Mouse (Mus musculus) 3T3-L1 (cell line): ENCODE data around the gene Sdr39u1.

Experiments
- DNase-seq: peaks from one replicate; pipeline ENCODE4 v3.0.0-alpha.2; 2015; ENCODE audit warnings: low read depth, low spot score

Gene Sdr39u1

DNA sequence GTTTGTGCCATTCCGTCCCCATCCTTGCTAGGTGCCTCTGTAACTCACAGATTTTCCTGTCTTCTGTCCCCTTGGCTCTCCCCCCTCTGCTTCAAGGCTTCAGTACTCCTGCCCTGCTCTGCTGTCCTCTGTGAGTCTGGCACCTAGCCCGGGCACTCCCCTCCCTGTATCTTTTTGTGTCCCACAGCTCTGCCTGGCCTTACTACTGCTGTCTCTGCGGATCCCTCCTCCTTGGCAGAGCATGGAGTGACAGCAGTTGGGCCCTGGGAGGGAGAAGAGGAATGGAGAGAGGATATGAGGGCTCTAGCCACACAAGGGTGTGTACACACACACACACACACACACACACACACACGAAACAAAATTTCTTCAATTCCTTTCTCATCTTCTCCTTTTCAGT is 15.9 kb downstream of the Sdr39u1 start, which contains the start of gene Cbln3:
Gene Cbln3 (minus strand): TSS at position 227 of the 400 bp plus-strand sequence.
- DNase-seq = peak; percentile 58

DNA sequence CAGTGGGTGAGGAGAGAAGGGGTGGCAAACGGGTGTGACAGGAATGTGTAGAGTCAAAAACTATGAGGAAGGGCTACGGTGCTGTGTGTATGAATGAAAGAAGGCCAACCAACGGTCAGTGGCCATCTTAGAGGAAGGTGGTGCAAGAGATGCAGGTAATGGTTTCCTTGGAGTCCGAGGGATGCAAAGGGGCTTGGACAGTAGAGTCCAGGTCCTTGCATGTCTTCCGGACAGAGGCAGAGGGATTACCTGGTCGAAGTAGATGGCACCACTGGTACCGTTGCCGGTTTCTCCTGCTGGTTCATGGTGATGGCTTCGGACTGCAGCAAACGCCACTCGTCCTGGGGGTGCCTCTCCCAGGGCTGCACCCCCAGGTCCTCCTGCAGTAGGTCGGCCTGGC is 16.4 kb downstream of the Sdr39u1 start:
- DNase-seq = no peak

GRCm38 (mm10) chr14:55883149-55883661 is 16.9 kb downstream of the Sdr39u1 start:
- DNase-seq = no peak

- DNase-seq = no peak
Observed at GRCm38 (mm10) chr14:55882171-55882641, 17.9 kb downstream of the Sdr39u1 start.

DNA sequence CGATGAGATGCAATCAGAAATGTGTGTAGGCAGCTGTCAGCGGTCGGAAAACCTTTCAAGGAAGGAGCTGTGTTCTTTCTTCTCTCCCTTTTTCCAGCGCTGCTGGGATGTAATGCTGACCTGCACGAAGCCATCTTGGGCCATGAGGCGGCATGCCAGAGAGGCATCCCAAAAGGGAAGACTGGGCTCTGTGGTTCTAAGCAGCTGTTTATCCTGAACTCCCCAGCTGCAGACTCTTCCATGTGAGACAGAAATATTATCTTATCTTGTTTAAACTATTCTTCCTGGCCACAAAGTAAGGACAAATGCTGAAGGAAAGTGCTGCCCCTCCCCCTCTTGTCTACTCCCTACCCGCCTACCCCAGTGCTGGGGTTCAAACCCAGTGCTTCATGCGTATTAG is 19.1 kb downstream of the Sdr39u1 start:
- no peak for DNase-seq

- peak; percentile 74 for DNase-seq
Observed at GRCm38 (mm10) chr14:55879623-55880022, 20.5 kb downstream of the Sdr39u1 start.

- DNase-seq = no peak
Observed at GRCm38 (mm10) chr14:55878316-55878940, 21.7 kb downstream of the Sdr39u1 start.

DNA sequence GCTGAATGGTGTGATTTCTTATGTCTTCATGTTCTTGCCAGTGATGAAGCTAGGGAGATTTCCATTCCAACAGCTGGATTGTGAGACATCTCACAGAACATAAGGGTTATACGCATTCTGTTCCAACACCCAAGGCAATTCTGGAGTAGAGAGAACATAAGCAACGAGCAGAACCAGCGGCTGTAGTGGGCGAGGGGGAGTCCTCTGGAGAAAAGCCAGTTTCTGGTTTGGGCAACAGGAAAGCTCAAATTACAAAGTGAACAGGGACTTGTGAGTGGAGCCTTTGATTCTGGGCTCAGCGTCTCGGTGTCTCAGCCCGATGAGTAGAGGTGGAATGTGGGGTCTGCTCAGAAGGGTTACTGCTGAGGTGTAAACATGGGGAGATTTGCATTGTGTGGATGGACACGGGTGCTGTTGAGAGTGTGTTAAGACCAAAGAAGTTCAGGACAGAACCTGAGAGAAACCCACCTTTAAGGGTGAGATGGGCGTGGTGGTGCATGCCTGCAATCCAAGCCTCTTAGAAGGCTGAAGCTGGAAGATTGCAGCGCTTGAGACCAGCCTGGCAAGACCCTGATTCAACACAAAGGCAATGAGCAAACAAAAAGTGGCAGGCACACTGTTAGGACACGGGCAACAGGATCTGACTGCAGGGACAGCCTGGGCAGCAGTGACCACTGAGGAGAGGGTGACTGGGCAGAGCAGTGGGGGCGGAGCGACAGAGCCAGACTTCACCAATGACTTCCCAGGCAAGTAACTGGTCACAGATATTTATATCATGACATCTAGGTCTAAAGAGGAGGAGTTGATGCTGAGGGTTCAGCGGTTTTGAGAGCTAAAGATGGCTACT is 22.4 kb downstream of the Sdr39u1 start:
- no peak for DNase-seq

GRCm38 (mm10) chr14:55873714-55874683 is 26.1 kb downstream of the Sdr39u1 start:
- peak; percentile 48 for DNase-seq

DNA sequence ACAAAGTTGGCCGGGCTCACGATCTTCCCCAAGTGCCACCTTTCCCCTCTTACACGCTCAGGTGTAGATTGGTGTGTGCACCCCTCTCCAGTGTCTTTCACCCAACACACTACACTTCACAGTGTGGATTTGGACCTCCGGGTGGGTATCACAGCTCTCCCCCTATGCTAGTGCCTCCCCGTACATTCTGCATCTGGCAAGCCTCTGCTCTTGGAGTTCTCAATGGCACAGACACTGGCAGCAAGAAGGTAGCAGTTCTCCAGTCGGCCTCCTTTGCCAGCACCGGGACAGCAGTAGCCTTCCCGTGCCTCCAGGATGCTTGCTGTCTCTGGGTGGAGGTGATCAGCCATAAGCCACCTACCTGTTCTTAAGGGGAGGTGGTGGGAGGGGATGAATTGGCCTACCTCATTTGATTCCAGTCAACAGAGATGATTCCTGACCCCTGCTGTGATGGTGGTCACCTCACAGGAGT is 26.8 kb downstream of the Sdr39u1 start:
- DNase-seq = no peak

DNA sequence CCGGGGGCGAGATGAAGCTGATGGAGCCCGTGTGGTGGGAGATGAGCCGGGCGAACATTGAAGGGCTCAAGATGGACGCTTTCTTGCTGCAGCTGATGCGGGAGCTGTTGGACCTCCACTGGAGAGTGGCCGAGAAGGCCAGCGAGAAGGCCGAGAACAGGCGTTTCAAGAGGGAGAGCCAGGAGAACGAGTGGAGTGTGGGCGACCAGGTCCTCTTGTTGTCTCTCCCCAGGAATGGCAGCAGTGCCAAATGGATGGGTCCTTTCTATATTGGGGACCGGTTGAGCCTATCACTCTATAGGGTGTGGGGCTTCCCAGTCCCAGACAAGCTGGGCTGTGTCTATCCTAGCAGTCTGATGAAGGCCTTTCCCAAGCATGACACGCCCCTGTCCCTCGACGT is 27.5 kb downstream of the Sdr39u1 start:
- DNase-seq = no peak

DNA sequence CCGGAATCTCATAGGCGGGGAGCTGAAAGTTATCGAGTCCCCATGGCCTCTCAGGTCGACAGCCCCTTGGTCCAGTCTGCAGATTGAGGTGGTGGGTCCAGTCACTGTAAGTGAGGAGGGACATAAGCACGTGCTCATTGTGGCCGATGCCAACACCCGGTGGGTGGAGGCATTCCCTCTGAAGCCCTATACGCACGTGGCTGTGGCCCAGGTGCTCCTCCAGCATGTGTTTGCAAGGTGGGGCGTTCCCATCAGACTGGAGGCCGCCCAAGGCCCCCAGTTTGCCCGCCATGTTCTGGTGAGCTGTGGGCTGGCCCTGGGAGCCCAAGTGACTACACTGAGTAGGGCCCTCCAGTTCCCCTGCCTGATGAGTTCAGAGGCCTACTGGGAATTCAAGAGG is 28.1 kb downstream of the Sdr39u1 start:
- DNase-seq = no peak

DNA sequence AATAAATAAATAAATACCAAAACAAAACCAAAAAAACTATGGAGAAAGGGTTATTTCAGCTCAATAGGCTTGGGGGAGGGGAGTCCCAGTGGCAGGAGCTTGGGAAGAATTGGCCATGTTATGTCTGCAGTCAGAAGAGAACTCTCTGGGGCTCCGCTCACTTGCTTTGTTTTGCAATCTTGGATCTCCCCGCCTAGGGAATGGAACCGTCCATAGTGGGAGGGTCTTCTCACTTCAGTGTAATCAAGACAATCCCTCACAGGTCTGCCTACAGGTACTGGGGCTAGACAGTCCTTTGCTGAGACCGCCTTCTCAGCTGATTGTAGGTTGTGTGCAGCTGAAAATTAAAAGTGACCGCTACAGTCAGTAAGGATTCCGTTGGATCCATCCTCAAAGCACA is 30.6 kb downstream of the Sdr39u1 start:
- DNase-seq = no peak

DNA sequence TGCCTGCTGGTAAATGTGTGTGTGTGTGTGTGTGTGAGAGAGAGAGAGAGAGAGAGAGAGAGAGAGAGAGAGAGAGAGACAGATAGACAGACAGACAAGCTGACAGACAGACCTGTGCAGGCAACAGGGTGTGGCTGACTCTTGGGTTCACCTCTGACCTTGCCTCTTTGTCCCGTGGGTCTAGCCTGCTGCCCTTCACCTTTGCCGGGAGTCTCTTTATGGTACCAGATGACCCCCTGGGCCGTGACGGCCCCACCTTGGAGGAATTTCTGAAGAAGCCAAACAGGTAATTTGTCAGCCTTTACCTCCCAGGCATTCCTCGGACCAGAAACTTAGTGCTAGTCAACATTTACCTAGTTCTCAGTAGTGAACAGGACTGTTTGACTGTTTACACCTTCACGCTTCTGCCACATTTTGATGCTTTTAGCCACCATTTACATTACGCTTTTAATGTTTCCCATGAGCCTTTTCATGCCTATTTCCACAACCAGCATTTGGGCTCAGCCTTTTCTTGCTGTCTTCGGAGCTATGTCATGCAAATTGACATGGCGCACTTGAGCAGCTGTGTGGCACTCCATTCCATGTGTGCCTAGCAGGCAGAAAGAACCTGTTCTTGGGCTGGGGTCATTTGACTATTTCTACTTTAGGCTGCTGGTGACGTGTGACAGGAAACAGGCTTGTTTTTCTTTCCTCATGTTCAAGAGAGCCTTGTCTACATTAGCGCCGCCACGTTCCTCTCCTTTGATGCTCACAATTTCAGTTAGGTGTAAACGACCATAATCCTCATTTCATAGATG is 31.7 kb downstream of the Sdr39u1 start:
- no peak for DNase-seq

DNA sequence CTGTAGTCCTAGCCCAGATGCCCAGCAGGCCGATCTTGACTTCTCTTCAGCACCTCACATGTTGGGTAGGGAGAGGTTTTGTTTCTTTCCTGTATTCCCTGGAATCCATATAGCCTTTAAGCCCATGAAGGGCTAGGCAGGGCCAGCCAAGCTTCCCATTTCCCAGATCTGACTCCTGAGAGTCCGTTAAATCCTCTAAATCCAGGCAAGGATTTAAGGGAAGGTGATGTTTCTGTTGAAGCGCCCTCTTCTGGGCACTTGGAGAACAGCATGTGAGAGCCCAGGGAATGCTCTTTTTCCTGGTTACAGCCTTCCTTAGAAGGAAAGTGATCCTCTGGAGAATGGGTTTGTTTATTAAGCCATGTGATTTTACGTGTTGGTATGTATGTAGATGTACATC is 33.1 kb downstream of the Sdr39u1 start:
- DNase-seq = peak; percentile 75

GRCm38 (mm10) chr14:55863773-55864172 is 36.3 kb downstream of the Sdr39u1 start:
- DNase-seq = peak; percentile 67

DNA sequence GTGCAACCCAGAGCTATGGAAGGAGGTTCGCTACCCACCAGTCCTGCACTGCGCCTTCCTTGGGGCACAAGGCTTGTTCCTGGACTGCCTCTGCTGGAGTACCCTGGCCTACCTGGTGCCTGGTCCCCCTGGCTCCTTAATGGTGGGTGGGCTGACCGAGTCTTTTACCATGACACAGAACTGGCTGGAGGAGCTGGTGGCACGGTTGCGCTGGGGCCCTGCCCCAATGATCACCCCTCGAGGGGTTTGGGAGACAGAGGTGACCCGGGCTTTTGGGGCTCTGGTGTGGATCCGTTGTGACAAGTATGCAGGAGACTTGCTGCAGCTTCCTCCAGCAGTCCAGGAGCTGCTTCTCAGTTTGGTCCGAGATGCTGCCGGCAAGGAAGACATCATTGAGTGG is 37.1 kb downstream of the Sdr39u1 start:
- no peak for DNase-seq

- no peak for DNase-seq
Observed at GRCm38 (mm10) chr14:55862186-55862585, 37.9 kb downstream of the Sdr39u1 start.

- no peak for DNase-seq
Observed at GRCm38 (mm10) chr14:55857588-55857987, 42.5 kb downstream of the Sdr39u1 start.

DNA sequence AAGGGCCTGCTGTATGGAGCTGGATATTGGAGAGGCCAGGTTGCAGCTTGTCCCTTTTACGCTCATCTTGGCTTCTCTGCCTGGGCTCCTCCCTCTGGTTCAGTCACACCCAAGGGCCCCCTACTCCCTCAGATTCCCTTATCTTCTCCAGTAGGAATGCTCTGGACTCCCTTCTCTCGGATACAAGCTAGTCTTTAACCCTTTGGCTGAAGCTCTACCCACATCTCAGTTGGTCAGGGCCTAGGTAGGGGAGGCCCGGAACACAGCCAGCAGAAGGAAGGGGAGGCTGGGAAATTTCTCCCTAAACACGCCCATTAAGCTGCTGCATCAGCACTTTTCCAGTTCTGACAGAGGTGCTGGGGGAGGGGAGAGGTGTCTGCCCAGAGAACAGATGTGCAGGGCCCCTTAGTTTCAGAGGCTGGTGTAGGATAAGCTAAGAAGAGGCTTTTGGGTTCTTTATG is 45.0 kb downstream of the Sdr39u1 start:
- DNase-seq = peak; percentile 83
